Mouse (Mus musculus) heart, adult 2 months (tissue): ENCODE data around the gene Col13a1.

Experiments used
- CTCF ChIP-seq: fragments of 200-600 bp; IDR thresholded peaks from 2 replicates; pipeline ENCODE4 v1.8.1; 2022; ENCODE audit warnings: antibody characterized with exemption, mild to moderate bottlenecking, moderate library complexity
- EP300 ChIP-seq: fragments of 200-500 bp; IDR thresholded peaks from 2 replicates; pipeline ENCODE4 v1.6.1; 2011; ENCODE audit warnings: low read depth, low read length, control low read depth; ENCODE audit not compliant: insufficient read depth
- POLR2A ChIP-seq: fragments of 200-500 bp; IDR thresholded peaks from 2 replicates; pipeline ENCODE4 v1.6.1; 2011; ENCODE audit warnings: mild to moderate bottlenecking, low read depth, low read length, control low read depth; ENCODE audit not compliant: insufficient read depth

- TF ChIP-seq CTCF: no peak
- no peak for TF ChIP-seq POLR2A
- no peak for TF ChIP-seq EP300
Measured at GRCm38 (mm10) chr10:61831741-61832140, 147.2 kb downstream of the Col13a1 start.
